Mouse (Mus musculus) forebrain, embryonic 14.5 days (tissue): Measurements from ENCODE around the gene Ina. TPM values are rescaled to one million over a fixed set of nuclear protein-coding genes. Genes with fewer than 3 reads are reported as not detected.

ENCODE experiments used
- ATAC-seq: fragments of 200-750 bp; cut with Nextera tagmentation; 2 replicates; pipeline ENCODE4 v1.8.0; 2017; ENCODE audit warnings: mild to moderate bottlenecking, moderate library complexity
- DNase-seq: peaks from one replicate; pipeline ENCODE4 v3.0.0-alpha.2; 2015; ENCODE audit warnings: low spot score
- H3K27ac ChIP-seq: fragments of 300-500 bp; sonication (generic); 2 replicates; pipeline ENCODE4 v1.5.1; 2014; ENCODE audit warnings: low read depth, mild to moderate bottlenecking, control low read depth, low read length, moderate library complexity
- H3K27me3 ChIP-seq: fragments of 300-500 bp; sonication (generic); replicated peaks from 2 replicates; pipeline ENCODE4 v1.6.1; 2014; ENCODE audit warnings: low read length, control low read depth, mixed read lengths; ENCODE audit not compliant: control insufficient read depth, insufficient read depth
- H3K36me3 ChIP-seq: fragments of 300-500 bp; sonication (generic); 2 replicates; pipeline ENCODE4 v1.6.1; 2014; ENCODE audit warnings: low read length, control low read depth; ENCODE audit not compliant: control insufficient read depth, insufficient read depth
- H3K4me1 ChIP-seq: fragments of 300-500 bp; sonication (generic); 2 replicates; pipeline ENCODE4 v1.6.1; 2014; ENCODE audit warnings: antibody characterized with exemption, low read length, control low read depth; ENCODE audit not compliant: control insufficient read depth, insufficient read depth
- H3K4me2 ChIP-seq: fragments of 300-500 bp; sonication (generic); 2 replicates; pipeline ENCODE4 v1.6.1; 2014; ENCODE audit warnings: mild to moderate bottlenecking, control low read depth, low read length
- H3K4me3 ChIP-seq: fragments of 300-500 bp; sonication (generic); 2 replicates; pipeline ENCODE4 v1.5.1; 2014; ENCODE audit warnings: low read depth, low read length, control low read depth
- H3K9ac ChIP-seq: fragments of 300-500 bp; sonication (generic); 2 replicates; pipeline ENCODE4 v1.6.1; 2014; ENCODE audit warnings: mild to moderate bottlenecking, low read length, control low read depth, moderate library complexity
- H3K9me3 ChIP-seq: fragments of 300-500 bp; sonication (generic); replicated peaks from 2 replicates; pipeline ENCODE4 v1.6.1; 2016; ENCODE audit warnings: low read length, control low read depth, mixed read lengths; ENCODE audit not compliant: control insufficient read depth
- WGBS: fragments of 180-500 bp; shearing (Covaris S2); extraction: QIAGEN DNeasy Blood & Tissue Kit; methylation state at CpG from one replicate; pipeline ENCODE4 v1.1.7; 2014; 5-methylcytosine and 5-hydroxymethylcytosine counted together
- polyA plus RNA-seq: library from polyadenylated mRNA; unstranded; fragments of >200 nt; fragmentation: Nextera tagmentation; extraction: Ambion mirVana; gene quantifications from 2 replicates; pipeline ENCODE4 v1.2.1, GENCODE M21; 2014

Gene Ina
- polyA plus RNA-seq, 1 experiment from 2014 or later = 253 TPM

- H3K27me3 ChIP-seq = no peaks in the 10 kb centered on the region
- no peaks in the 10 kb centered on the region for H3K9me3 ChIP-seq
- ATAC-seq (peak; percentile 95), DNase-seq (peak; percentile 90)
- H3K9ac ChIP-seq = peak within 1 kb of the TSS; percentile 85
- H3K27ac ChIP-seq = peak within 1 kb of the TSS; percentile 94
- H3K4me2 ChIP-seq = peak within 1 kb of the TSS; percentile 71
- H3K4me3 ChIP-seq = peak within 1 kb of the TSS; percentile 82
- peaks cover 25% of the 10 kb centered on the region for H3K36me3 ChIP-seq
- under 1% methylated on average over 74 of the region's 75 CpGs for WGBS
- H3K4me1 ChIP-seq = peaks cover 11% of the 10 kb centered on the region
These were observed 36.0 kb downstream of the Ina start, which contains the start of gene Pcgf6 for GRCm38 (mm10) chr19:47050271-47051032. Gene Pcgf6 (minus strand): TSS chr19:47050906.

DNA sequence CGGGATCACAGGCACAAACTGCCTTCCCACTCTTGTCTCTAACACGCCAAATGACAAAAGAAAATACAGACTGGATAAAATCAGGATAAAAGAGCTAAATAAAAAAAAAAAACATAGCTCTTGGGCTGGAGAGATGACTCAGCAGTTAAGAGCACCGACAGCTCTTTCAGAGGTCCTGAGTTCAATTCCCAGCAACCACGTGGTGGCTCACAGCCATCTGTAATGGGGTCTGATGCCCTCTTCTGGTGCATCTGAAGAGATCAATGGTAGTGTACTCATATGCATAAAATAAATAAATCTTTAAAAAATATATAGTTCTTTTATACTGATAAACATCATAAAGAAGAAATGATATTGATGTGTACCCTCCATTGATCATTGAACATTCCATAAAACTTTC is 38.4 kb downstream of the Ina start:
- H3K9ac ChIP-seq = no peak overlapping the region
- no peak overlapping the region for H3K4me3 ChIP-seq
- no peaks in the 10 kb centered on the region for H3K9me3 ChIP-seq
- DNase-seq (no peak), ATAC-seq (no peak)
- H3K4me2 ChIP-seq = no peak overlapping the region
- H3K36me3 ChIP-seq = peaks cover 4% of the 10 kb centered on the region; the same call in 1 of the 2 replicates
- WGBS = 82% methylated on average over 4 of the region's 4 CpGs
- no peaks in the 10 kb centered on the region for H3K27me3 ChIP-seq
- H3K4me1 ChIP-seq = peaks cover 11% of the 10 kb centered on the region
- H3K27ac ChIP-seq = no peak overlapping the region

DNA sequence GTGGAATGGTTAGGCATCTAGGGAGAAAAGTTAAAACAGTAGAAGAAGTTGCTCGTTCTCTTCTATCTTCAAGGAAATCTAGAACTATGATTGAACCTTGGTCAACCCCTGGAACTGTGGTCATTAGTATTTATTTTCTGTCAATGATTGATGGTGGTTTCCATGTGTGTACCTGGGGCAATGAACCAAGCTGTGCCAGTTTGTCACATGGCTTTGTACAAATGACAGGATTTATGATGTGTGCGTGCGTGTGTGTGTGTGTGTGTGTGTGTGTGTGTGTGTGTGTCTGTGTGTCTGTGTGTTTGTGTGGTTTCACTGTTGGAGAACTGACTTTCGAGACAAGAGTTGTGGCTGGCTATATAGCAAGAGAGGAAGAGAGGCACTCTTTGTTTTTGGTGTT is 39.0 kb downstream of the Ina start:
- Histone ChIP-seq H3K9me3 (no peaks in the 10 kb centered on the region), H3K4me3 (no peak overlapping the region), H3K27me3 (no peaks in the 10 kb centered on the region), H3K9ac (no peak overlapping the region), H3K4me2 (no peak overlapping the region), H3K4me1 (peaks cover 11% of the 10 kb centered on the region), H3K36me3 (peaks cover under 1% of the 10 kb centered on the region; the same call in 1 of the 2 replicates), H3K27ac (no peak overlapping the region)
- WGBS = 87% methylated on average over 4 of the region's 4 CpGs
- no peak for ATAC-seq
- no peak for DNase-seq

GRCm38 (mm10) chr19:47057684-47058083 is 43.2 kb downstream of the Ina start:
- WGBS = 68% methylated on average over 1 of the region's 1 CpGs
- Histone ChIP-seq H3K4me2 (no peak overlapping the region), H3K9ac (no peak overlapping the region), H3K27me3 (no peaks in the 10 kb centered on the region), H3K36me3 (no peaks in the 10 kb centered on the region), H3K4me3 (no peak overlapping the region), H3K27ac (no peak overlapping the region), H3K4me1 (no peaks in the 10 kb centered on the region), H3K9me3 (no peaks in the 10 kb centered on the region)
- ATAC-seq = no peak
- no peak for DNase-seq

GRCm38 (mm10) chr19:47065860-47066259 is 51.4 kb downstream of the Ina start:
- 93% methylated on average over 3 of the region's 3 CpGs for WGBS
- H3K9ac ChIP-seq = no peak overlapping the region
- peaks cover 7% of the 10 kb centered on the region; the same call in 1 of the 2 replicates for H3K4me1 ChIP-seq
- no peak overlapping the region for H3K27ac ChIP-seq
- peaks cover 3% of the 10 kb centered on the region for H3K36me3 ChIP-seq
- H3K4me3 ChIP-seq = no peak overlapping the region
- H3K4me2 ChIP-seq = no peak overlapping the region
- DNase-seq (no peak), ATAC-seq (no peak)
- no peaks in the 10 kb centered on the region for H3K9me3 ChIP-seq
- H3K27me3 ChIP-seq = no peaks in the 10 kb centered on the region; the same call in 1 of the 2 replicates

GRCm38 (mm10) chr19:47067096-47067882 is 52.8 kb downstream of the Ina start, which contains the start of gene Taf5:
Gene Taf5 (plus strand): TSS chr19:47067746.
- no peaks in the 10 kb centered on the region; the same call in 1 of the 2 replicates for H3K27me3 ChIP-seq
- peak; percentile 86 for ATAC-seq
- peak within 1 kb of the TSS; percentile 93 for H3K27ac ChIP-seq
- no peaks in the 10 kb centered on the region for H3K9me3 ChIP-seq
- 10% methylated on average over 49 of the region's 49 CpGs for WGBS
- DNase-seq = peak; percentile 99
- peak within 1 kb of the TSS; percentile 99 for H3K4me3 ChIP-seq
- H3K36me3 ChIP-seq = peaks cover 18% of the 10 kb centered on the region
- H3K4me2 ChIP-seq = peak within 1 kb of the TSS; percentile 79
- peaks cover 7% of the 10 kb centered on the region; the same call in 1 of the 2 replicates for H3K4me1 ChIP-seq
- peak within 1 kb of the TSS; percentile 91 for H3K9ac ChIP-seq

- Histone ChIP-seq H3K4me1 (peaks cover 7% of the 10 kb centered on the region; the same call in 1 of the 2 replicates), H3K9ac (peak overlapping the region; percentile 91), H3K9me3 (no peaks in the 10 kb centered on the region), H3K4me3 (peak overlapping the region; percentile 99), H3K27me3 (no peaks in the 10 kb centered on the region; the same call in 1 of the 2 replicates), H3K27ac (peak overlapping the region; percentile 93), H3K4me2 (peak overlapping the region; percentile 79), H3K36me3 (peaks cover 21% of the 10 kb centered on the region)
- ATAC-seq (peak; percentile 93), DNase-seq (peak; percentile 89)
- WGBS = 0% methylated on average over 71 of the region's 72 CpGs
These were observed 53.6 kb downstream of the Ina start for GRCm38 (mm10) chr19:47067924-47068611.
